In genomic region chr4:107803351-107804106, GRCm38 (mm10) we compare ENCODE assay signal across 8 mouse cellular contexts. TPM values are rescaled to one million over a fixed set of nuclear protein-coding genes. Genes with fewer than 3 reads are reported as not detected.
DNase-seq lines count a peak whose midpoint lies in the region; ATAC-seq lines count a peak whose summit lies in the region.

No protein-coding gene starts in this region.

- 2% methylated on average over 41 of the region's 46 CpGs for WGBS in embryonic facial prominence, embryonic 12.5 days
- under 1% methylated on average over 45 of the region's 46 CpGs for whole genome bisulfite sequencing in liver, embryonic 11.5 days

- peak overlapping the region; percentile 67 for H3K4me3 ChIP-seq in embryonic facial prominence, embryonic 12.5 days
- H3K4me3 ChIP-seq in liver, embryonic 11.5 days (ENCODE audit: low read depth, low read length): peak overlapping the region; percentile 72

- no peaks in the 10 kb centered on the region for H3K9me3 ChIP-seq in embryonic facial prominence, embryonic 12.5 days
- no peaks in the 10 kb centered on the region for H3K9me3 ChIP-seq in liver, embryonic 11.5 days (ENCODE audit: control insufficient read depth, low read length)

- H3K36me3 ChIP-seq in embryonic facial prominence, embryonic 12.5 days: no peaks in the 10 kb centered on the region
- H3K36me3 ChIP-seq in liver, embryonic 11.5 days (ENCODE audit: control insufficient read depth, insufficient read depth, low read length): no peaks in the 10 kb centered on the region

- H3K4me2 ChIP-seq in embryonic facial prominence, embryonic 12.5 days (replicated peaks): peak overlapping the region; percentile 100
- H3K4me2 ChIP-seq in liver, embryonic 11.5 days: peak overlapping the region; percentile 100

- H3K27me3 ChIP-seq in embryonic facial prominence, embryonic 12.5 days: peaks cover 15% of the 10 kb centered on the region; the same call in 1 of the 2 replicates
- H3K27me3 ChIP-seq in liver, embryonic 11.5 days (replicated peaks; ENCODE audit: control insufficient read depth, insufficient read depth, low read length): peaks cover 9% of the 10 kb centered on the region; the same call in 1 of the 2 replicates

- H3K27ac ChIP-seq in embryonic facial prominence, embryonic 12.5 days: 0 out of 2 replicates have a peak overlapping the region, but pooled peaks have one; percentile 36
- peak overlapping the region; percentile 92 for H3K27ac ChIP-seq in liver, embryonic 11.5 days (ENCODE audit: low read depth, low read length)

- H3K4me1 ChIP-seq in embryonic facial prominence, embryonic 12.5 days: peaks cover 16% of the 10 kb centered on the region
- H3K4me1 ChIP-seq in liver, embryonic 11.5 days (replicated peaks; ENCODE audit: control insufficient read depth, insufficient read depth, low read length): peaks cover 25% of the 10 kb centered on the region

- H3K9ac ChIP-seq in embryonic facial prominence, embryonic 12.5 days: peak overlapping the region; percentile 72
- H3K9ac ChIP-seq in liver, embryonic 11.5 days (ENCODE audit: low read depth, low read length): peak overlapping the region; percentile 78

- peak; percentile 98 for DNase-seq in A20 (ENCODE audit: low read depth, low spot score)
- peak; percentile 93 to 95 for DNase-seq in adrenal gland, postnatal 36 days
- DNase-seq in heart, adult 9 months (ENCODE audit: low spot score in 2 of 2): peak; percentile 29 to 50
- peak; percentile 66 for DNase-seq in kidney, adult 9 months
- peak; percentile 91 for DNase-seq in liver, embryonic 11.5 days (ENCODE audit: low spot score)
- peak; percentile 76 to 79 for DNase-seq in spleen, postnatal 36 days (ENCODE audit: low spot score in 2 of 2)

- peak; percentile 88 for ATAC-seq in embryonic facial prominence, embryonic 12.5 days (ENCODE audit: insufficient number of reproducible peaks, insufficient read depth, low FRiP score, low TSS enrichment)
- ATAC-seq in liver, embryonic 11.5 days (replicated peaks; ENCODE audit: low FRiP score): peak; percentile 97
- peak; percentile 62 for ATAC-seq in monocyte, adult 5-6 weeks (replicated peaks; ENCODE audit: insufficient number of reproducible peaks, low FRiP score, low TSS enrichment, poor library complexity, severe bottlenecking)

RNA-seq across cellular contexts. Expression of gene Lrp8, which starts 1.5 kb away (rescaled TPM):
- total RNA-seq in adrenal gland, postnatal 36 days (2021): 10 to 100 TPM in 1 of 2 experiments, 1 to 10 TPM in 1; 7.2 to 12.3 TPM
- polyA plus RNA-seq in embryonic facial prominence, embryonic 12.5 days (2016; fragmentation: Nextera tagmentation; extraction: Ambion mirVana): 6.2 and 7.2 TPM in 2 replicates
- 5.3 and 5.9 TPM in 2 replicates for polyA plus RNA-seq in liver, embryonic 11.5 days (2014; fragmentation: Nextera tagmentation; extraction: Ambion mirVana)
- total RNA-seq in monocyte, adult 5-6 weeks (2017): 0.68 to 3.7 TPM (median 1.2 TPM) in 3 replicates

Comparison
In these comparisons a context has a peak if more than half of its experiments do, and no peak if none do; other contexts are left out.
1. Peak in every context shown above with its lines: DNase-seq, ATAC-seq, H3K4me3 ChIP-seq and H3K27ac ChIP-seq.
2. DNase-seq: peak in every context shown above with its lines; median percentile 98 in A20; 94 in adrenal gland, postnatal 36 days; 91 in liver, embryonic 11.5 days; 78 in spleen, postnatal 36 days; 66 in kidney, adult 9 months; 40 in heart, adult 9 months.